Mouse (Mus musculus): ENCODE data around the gene Smim5. TPM values are rescaled to one million over a fixed set of nuclear protein-coding genes. Genes with fewer than 3 reads are reported as not detected.
"Not testable (repeated sequence)": the region's sequence is repeated elsewhere in the genome, so short reads cannot be mapped to it uniquely, and the experiment has no call there.

The Smim5 gene
- total RNA-seq (2021), result 1 to 10 TPM in 1 of 2 experiments, under 1 TPM in 1; 0.38 to 1.1 TPM
- long read RNA-seq, experiment 1, partial matches to known transcripts, result 0 of 1 reads
- long read RNA-seq, experiment 1, other reads (novel, unspliced or antisense), result 0 of 1 reads
- long read RNA-seq, experiment 2, result 0 reads

DNA sequence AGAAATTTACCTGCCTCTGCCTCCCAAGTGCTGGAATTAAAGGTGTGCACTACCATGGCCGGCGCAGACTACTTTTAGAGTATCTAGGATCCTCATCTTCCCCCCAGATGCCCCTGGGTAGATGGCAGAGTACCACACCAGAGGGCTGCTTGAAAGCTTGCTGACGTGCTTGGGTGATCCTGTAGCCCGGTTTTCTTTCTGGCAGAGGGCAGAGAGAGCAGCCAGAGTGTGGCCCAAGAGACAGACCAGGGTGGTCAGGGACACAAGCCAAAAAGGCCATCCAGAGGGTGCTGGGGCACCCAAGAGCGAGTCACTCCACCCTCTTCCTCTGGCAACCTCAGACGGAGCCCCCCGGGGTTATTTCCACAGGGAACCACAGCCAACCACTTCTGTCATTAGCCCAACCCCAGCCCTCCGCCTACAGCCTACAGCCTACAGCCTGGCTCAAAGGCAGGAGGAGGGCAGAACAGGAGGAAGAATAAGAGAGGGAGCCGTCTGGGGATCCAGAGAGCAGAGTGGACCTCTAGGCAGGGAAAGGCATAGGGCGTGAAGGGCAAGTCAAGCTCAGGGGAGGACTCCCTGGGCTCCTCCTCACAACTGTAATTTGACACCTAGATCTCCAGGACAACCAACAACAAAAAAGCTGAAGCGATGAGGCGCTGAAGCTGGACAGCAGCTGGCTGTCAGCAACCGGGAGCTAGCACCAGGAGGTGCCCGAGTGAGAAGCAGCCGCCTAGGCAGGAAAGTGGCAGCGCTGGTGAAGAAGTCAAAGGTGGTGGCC is at the start of gene Smim5:
Gene Smim5 (plus strand): TSS at position 481 of the 781 bp plus-strand sequence.
- DNase-seq (ENCODE audit: low spot score), result peak; percentile 76

DNA sequence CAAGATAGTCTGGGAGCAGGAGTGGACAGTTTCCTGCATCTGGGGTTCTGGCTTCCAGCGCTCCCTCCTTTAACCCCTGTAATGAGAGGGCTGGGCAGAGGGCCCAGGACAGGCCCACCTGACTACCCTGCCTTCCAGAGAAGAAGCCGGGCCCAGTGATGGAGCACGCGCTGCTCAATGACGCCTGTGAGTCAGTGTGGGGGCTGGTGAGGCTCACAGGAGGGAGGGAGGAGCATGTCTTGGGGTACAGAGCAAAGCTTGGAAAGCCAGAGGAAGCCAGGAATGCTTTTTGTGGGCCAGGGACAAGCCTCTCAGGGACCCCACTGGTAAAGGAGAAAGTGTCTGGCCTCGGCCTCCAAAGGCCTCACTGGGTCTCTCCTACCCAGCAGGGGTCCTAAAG is 45.1 kb upstream of the Smim5 start:
- DNase-seq (ENCODE audit: low spot score), result no peak

DNA sequence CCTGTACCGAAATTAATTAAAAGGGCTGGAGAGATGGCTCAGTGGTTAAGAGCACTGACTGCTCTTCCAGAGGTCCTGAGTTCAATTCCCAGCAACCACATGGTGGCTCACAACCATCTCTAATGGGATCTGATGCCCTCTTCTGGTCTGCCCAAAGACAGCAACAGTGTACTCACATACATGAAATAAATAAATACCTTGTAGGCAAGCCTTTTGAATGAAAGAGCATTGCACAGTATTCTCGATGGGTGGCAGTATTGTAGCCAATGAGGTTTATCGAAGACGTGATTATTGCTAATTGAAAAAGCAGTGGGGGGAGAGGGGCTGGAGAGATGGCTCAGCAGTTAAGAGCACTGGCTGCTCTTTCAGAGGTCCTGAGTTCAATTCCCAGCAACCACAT is 42.6 kb upstream of the Smim5 start:
- not testable (repeated sequence) for DNase-seq (ENCODE audit: low spot score)

DNA sequence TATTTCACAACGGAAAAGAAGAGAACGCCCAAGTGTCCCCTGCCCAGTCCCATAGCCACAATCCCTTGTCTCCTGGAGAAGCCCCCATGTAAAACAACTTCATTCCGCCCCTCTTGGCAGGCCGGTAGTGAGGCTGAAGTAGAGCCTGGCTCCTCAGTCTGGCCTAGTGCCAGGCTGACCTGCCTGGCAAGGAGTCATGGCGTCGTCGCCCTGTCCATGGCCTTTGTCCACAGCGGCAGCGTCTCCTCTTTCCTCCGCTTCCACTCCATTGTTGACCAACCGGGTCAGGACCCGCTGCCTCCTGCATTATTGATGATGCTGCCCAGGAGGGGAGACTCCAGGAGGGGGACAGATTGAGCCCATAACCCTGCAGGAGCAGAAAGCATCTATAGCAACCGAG is 41.8 kb upstream of the Smim5 start:
- no peak for DNase-seq (ENCODE audit: low spot score)

DNA sequence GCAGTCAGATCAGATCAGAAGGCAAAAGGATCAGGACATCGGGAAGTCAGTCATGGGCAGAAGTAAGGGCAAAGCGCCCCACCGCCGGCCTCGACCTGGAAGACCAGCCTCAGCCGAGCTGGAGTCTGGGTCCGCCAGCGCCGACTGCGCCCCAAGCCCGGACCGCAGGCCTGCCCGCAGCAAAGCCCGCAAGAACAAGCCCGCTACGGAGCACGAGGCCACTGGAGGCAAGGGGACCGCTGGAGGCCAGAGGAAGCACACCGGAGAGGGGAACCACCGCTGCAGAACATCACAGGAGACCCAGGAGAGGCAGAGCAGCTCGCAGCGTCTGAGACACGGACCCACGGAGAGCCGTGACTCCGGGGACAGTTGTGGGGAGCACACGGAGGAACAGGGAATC is 41.4 kb upstream of the Smim5 start, which contains the start of gene Myo15b:
Gene Myo15b (plus strand): TSS at position 53 of the 400 bp plus-strand sequence.
- no peak for DNase-seq (ENCODE audit: low spot score)

DNA sequence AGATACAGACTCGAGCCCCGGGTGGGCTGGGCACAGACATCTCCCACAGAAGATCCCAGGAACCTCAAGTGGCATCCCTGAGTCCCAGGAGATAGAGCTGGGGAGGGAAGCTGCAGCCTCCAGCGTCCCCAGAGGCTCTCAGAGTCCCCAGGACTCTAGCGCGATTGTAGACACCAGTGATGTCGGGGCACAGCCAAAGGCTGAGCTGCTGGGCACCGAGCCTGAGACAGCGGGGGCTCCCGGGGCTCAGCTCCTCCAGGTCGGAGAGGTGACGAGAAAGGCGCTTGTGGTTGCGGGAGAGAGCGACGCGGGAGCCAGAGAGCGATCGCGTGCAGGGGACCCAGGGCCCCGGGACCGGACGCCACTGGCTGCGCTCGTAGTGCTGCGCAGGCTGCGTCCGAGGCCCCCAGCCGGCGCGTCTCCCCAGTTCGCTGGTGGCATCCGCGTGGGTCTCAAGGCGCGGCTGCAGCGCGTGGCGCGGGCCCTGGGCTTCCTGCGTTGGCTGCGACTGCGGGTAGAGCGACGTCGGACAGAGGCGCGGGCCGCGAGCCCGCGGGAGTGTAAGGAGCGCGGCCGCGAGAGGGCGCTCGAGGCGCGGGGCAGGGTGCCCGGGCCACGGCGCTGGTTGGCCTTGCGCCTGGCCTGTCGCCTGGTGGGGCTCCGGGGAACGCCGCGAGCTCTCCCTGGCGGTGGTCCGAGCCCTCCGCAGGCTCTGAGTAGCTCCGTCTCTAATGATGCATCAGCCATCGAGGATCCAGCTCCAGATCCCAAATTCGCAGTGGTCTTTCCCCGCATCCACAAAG is 40.4 kb upstream of the Smim5 start:
- peak; percentile 88 for DNase-seq (ENCODE audit: low spot score)

DNA sequence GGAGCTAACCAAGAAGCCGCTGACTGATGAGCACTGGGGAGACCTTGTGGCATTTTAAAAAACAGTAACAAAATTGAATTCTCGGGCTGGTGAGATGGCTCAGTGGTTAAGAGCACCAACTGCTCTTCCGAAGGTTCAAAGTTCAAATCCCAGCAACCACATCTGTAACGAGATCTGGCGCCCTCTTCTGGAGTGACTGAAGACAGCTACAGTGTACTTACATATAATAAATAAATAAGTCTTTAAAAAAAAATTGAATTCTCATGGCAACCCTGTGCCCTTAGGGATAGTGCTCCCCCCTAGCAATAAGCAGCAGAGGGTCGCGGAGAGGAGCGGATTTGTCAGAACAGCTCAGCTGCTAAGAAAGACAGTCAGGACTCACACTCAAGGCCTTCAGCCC is 35.9 kb upstream of the Smim5 start:
- no peak for DNase-seq (ENCODE audit: low spot score)

DNA sequence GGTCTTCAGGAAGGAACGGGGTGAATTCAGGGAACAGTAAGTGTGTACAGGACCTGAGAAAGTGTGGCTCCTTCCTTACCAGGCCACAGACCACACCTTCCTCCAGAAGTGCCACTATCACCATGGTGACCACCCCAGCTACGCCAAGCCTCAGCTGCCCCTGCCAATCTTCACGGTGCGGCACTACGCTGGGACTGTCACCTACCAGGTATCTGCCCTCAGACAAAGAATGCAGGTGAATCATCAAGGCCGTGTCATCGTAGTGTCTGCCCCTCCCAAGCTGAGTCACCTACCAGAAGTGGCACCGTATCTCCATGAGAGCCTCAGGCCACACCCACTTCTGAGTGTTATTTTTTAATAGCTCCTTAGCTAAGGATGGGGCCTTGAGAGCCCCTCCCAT is 30.4 kb upstream of the Smim5 start:
- DNase-seq (ENCODE audit: low spot score), result no peak

DNA sequence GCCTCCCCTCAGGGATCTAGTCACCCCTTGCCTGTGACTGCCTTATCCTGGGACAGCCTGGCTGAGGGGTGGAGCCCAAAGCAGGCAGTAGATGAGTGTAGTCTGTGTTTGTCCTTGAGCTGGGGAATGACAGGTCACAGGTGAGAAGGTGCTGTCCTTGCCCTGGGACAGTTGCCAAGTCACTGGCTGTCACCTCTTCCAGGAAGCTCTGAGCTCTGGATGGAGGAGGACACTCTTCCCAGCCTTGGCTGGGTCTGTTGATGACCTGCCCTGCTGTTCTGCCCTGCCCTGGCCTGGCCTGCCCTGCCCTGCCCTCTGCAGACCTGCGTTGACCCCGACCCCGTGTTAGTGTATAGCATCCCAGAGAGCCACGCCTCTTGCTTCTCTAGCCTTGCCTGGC is 27.3 kb upstream of the Smim5 start:
- DNase-seq (ENCODE audit: low spot score), result no peak

DNA sequence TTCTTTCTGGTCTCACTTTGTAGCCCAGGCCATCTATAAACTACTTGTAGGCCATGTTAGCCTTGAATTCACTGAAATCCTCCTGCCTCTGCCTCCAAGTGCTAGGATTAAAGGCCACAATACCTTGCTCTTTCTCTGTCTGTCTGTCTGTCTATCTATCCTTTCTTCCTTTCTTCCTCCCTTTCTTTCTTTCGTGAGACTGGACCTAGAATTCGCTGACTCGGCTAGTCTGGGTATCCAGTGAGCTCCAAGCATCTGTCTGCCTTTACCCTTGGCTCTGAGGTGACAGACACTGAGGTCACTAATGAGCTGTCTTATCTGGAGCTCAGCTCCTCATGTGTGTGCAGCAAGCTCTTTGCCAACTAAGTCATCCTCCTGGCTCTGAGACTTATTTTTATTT is 23.8 kb upstream of the Smim5 start:
- DNase-seq (ENCODE audit: low spot score), result no peak

DNA sequence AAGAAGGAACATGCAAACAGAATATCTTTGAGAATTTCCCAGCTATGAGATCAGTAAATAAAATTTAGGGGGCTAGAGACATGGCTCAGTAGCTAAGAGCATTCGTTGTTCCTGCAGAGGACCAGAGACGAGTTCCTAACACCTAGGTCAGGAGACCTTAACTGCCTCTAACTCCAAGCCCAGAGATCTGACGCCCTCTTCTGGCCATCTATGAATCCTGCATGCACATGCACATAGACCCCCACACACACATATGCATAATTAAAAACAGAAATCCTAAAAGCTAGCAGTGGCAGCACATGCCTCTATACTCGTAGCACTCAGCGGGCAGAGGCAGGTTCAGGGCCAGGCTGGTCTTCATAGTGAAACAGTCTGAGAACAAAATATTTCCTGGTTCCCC is 23.3 kb upstream of the Smim5 start:
- DNase-seq (ENCODE audit: low spot score), result no peak

DNA sequence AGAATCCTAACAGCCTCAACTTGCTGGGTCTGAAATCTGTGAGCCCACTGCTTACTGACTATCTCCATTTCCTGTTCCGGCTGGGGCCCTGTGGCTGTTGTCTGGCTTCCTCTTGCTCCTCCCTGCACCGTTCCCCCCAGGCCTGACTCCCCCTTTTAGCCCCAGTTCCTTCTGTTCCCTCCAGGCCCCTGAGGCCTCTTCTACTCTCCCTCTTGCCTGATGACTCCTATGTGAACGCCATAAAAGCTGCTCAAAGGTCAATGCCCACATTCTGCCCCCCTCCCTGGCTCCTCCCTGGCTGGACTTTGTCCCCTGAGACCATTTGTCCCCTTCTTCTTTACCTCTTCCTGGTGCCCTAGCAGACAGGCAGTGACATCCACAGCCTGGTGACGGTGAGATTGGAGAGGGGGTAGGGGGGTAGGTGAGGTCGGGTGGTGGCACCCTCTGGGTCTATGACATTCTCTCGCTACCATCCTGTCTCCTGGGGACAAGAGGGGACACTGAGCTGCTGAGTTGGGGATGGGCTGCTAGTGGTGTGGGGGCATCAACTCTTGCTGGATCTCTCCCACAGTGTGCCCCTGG is 22.5 kb upstream of the Smim5 start:
- no peak for DNase-seq (ENCODE audit: low spot score)

DNA sequence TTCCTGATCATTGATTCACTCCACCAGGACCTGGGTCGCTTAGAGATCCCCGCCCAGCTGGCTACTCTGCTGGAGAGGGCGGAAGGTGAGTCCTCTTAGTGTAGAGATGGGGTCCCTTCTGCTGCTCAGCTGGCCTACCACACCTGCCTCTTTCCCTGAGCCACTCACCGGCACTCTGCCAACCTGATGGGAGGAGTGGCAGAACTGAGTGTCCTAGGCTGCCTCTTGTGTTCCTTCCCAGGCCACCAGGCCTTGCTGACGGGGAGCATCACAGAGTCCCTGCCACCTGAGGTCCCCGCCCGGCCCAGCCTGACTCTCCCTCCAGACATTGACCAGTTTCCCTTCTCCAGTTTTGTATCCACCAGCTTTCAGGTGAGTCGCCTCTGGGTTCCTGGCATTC is 21.7 kb upstream of the Smim5 start:
- DNase-seq (ENCODE audit: low spot score), result no peak

DNA sequence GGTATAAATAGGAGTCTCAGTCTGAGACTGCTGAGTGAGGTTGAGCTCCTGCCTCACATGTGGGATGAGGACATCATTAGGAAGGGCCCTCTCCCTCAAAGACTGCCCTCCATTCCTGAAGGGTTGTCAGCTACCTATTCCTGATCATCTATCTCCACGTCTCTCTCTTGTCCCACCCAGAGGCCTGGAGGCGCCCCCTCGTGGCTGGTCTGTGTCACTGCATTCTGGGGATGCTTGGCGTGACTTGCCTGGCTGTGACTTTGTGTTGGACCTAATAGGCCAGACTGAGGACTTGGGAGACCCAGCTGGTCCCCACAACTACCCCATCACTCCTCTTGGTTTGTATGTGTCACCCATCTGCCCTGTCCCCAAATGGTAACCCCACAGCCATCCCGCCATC is 18.8 kb upstream of the Smim5 start:
- DNase-seq (ENCODE audit: low spot score), result no peak

DNA sequence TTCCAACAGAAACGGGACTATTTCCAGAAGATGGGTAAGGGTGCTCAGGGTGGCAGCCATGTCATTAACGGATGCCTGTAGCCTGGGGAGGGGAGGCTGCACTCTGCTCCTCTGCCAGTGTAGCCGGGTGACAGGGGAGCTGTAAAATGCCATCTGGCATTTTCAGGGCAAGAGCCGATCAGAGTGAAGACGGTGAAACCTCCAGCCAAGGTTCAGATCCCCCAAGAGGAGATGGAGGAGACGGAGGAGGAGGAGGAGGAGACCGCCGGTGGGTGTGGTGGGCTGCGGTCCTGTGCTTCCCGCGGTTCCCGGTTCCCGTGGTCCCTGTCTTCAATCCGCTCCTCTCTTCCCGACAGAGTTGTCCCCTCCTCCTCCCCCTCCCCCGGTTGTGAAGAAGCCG is 16.5 kb upstream of the Smim5 start:
- DNase-seq (ENCODE audit: low spot score), result no peak

DNA sequence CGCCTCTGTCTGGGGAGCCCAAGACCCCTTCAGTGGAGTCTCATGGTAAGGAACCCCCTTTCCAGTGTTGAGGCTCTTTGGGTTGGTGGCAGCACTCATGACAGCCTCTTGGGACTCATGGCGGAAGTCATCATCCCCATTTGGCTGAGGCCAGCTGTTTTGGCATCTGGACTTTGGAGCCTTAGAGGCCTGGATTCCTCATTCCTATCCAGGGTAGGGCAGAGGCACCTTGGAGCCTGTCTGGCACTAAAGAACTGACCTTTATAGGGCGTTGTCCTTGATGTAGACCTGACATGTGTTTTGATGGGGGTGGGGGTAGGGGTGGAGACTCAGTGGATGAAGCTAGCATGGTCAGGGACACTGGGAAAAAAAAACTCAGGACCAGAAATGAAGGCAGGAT is 15.4 kb upstream of the Smim5 start:
- DNase-seq (ENCODE audit: low spot score), result no peak

DNA sequence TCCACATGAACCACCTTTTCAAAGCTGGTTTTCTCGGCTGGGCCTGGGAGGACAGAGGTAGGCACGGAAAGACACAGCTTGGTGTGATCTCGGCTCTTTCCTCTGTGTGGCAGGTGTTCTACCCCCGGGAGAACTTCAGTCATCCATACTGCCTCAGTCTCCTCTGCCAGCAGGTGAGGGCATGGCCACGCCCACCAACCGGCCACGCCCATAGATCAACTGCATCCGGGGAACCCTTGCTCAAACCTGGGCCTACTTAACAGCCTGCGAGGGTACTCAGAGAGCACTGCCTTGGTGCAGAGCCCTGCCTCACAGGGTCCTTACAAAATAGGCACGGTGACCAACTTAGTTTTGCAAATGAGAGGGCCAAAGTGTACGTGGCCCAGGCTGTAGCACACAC is 14.5 kb upstream of the Smim5 start:
- no peak for DNase-seq (ENCODE audit: low spot score)

DNA sequence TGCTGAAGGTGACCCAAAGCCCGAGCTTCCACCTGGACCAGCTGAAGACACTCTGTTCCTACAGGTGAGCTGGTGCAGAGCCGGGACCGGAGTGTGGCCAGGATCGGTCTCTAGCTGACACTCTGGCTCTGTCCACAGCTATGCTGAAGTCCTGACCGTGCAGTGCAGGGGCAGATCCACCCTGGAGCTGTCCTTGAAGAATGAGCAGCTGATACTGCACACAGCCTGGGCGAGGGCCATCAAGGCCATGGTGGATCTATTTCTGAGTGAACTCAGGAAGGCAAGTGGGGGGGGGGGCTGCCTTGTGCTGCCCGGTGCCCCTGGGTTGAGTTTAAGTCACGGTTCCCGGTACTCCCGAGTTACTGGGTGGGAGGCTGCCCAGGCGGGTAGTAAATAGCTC is 13.3 kb upstream of the Smim5 start:
- DNase-seq (ENCODE audit: low spot score), result no peak

DNA sequence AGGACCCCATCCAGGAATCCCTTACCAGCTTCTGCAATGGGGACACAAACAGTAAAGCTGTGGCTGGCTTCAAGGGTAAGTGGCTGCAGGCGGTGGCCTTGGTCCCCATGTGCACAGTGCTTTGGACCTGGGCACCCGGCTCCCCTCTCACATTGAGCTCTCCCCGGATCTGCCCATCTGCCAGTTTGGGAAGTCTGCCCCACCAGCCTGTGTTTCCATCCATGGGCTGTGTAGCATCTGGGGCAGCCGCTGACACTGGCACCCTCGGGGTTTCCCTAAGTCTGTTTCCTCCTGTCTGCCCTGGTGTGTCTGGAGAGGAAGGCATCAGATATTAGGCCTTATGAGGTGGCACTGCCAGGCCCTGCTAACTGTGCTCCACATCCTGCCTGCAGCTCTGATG is 11.7 kb upstream of the Smim5 start:
- DNase-seq (ENCODE audit: low spot score), result no peak

DNA sequence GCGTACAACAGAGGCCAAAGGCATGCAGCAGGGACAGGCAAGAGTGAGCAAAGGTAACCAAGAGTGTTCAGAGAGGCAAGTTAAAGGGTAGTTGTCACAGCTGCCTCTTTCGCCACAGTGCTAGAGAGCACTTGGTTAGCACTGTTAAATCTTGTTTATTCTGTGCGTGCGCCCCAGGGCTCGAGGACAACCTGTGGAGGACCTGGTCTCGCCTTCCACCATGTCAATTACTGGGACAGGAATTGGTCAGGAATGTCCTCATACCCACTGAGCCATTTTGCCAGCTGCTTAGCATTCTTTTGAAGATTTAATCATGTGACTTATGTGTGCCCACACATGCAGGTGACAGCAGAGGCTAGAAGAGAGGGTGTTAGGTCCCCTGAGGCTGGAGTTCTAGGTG is 10.6 kb upstream of the Smim5 start:
- DNase-seq (ENCODE audit: low spot score), result no peak

DNA sequence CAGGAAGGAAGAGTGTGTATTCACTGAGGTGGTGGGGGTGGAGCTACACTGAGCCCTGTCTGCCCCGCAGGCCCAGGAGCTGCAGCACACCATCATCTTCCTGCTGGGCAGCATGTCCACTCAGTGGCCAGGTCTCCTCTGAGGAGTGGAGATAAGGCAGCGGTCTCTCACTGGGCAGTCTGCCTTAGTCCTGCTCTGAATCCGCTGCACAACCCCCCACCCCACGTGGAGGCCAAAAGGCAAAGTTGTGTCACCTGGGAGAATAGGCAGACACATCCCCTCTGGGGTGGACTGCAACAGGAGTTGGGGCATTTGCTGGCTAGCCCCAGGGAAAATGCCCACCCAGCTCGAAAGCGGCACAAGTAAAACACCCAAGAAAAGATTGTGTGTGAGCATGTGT is 7.6 kb upstream of the Smim5 start:
- no peak for DNase-seq (ENCODE audit: low spot score)

DNA sequence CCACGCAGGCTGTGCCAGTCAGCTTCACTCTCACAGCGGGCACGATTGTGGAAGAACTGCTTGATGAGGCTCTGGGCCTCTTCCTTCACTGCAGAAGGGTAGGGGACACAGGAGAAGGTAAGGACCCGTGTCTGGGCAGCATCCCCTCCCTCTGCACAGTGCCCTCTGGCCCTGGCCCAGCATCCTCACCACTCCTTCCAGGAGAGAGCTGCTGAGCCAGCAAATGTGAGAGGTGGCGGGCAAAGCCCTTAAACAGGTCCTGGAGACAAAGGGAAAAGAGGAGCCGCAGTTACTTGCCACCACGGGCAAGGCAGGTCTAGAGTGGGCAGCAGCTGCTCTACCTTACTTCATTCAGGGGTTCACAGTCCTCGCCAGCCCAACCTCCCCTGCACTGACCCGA is 6.7 kb upstream of the Smim5 start:
- no peak for DNase-seq (ENCODE audit: low spot score)
